Mouse (Mus musculus) lung, adult 2 months (tissue): ENCODE data around the gene Gm21970. TPM values are rescaled to one million over a fixed set of nuclear protein-coding genes. Genes with fewer than 3 reads are reported as not detected.
A peak's percentile ranks its signal among the peaks of the same experiment; 100 is the strongest.

Experiments used
- DNase-seq: peaks from one replicate; pipeline ENCODE4 v3.0.0; 2022
- H3K4me1 ChIP-seq: fragments of 200-500 bp; 2 replicates; pipeline ENCODE4 v1.6.1; 2011; ENCODE audit warnings: low read length; ENCODE audit not compliant: control insufficient read depth, insufficient read depth
- H3K4me3 ChIP-seq: fragments of 200-500 bp; replicated peaks from 2 replicates; pipeline ENCODE3; 2011; ENCODE audit warnings: low read depth, mild to moderate bottlenecking, control low read depth, low read length; ENCODE audit errors: extremely low read depth
- CTCF ChIP-seq: fragments of 200-500 bp; IDR thresholded peaks from 2 replicates; pipeline ENCODE4 v1.5.1; 2011; ENCODE audit warnings: mild to moderate bottlenecking, low read length, control low read depth; ENCODE audit not compliant: insufficient read depth
- POLR2A ChIP-seq: fragments of 200-500 bp; IDR thresholded peaks from 2 replicates; pipeline ENCODE4 v1.6.1; 2011; ENCODE audit warnings: low read depth, mild to moderate bottlenecking, control low read depth, low read length, borderline replicate concordance; ENCODE audit errors: extremely low read depth
- WGBS: fragments of 180-500 bp; shearing (Covaris S2); methylation state at CpG from one replicate; pipeline ENCODE4 v1.1.7; 2018; 5-methylcytosine and 5-hydroxymethylcytosine counted together
- polyA plus RNA-seq: library from polyadenylated mRNA; depleted of rRNA; stranded (reverse); fragments of >200 nt; gene quantifications from 2 replicates; pipeline ENCODE4 v1.2.3, GENCODE M21; 2012

The Gm21970 gene
- polyA plus RNA-seq, 1 experiment = not detected

GRCm38 (mm10) chr16:91444847-91445246, 53.3 kb downstream of the Gm21970 start:
- H3K4me1 ChIP-seq = peaks cover 11% of the 10 kb centered on the region; the same call in 1 of the 2 replicates
- no peak for TF ChIP-seq CTCF
- TF ChIP-seq POLR2A = no peak
- H3K4me3 ChIP-seq = no peak overlapping the region
- DNase-seq = no peak
- WGBS = 71% methylated on average over 4 of the region's 4 CpGs

DNA sequence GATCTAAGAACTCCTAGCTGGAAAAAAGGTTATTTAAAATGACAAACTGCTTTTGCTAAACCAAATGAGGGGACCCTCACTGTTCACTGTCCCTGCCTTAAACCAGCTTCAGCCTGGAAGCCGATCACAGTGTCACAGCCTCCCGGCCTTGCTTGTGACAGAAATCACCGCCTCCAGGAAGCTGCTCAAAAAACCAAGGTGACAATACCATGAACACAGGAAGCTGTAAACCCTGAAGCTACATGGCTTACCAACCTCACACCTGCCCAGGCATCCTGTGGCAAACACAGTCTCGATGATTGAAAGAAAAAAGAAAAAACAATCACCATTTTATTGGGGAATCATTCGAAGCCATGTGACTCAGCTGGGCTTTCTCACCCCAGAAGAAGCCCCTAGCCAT, 54.0 kb downstream of the Gm21970 start:
- H3K4me3 ChIP-seq = no peak overlapping the region
- WGBS = 62% methylated on average over 5 of the region's 5 CpGs
- no peak for DNase-seq
- TF ChIP-seq POLR2A (no peak), CTCF (no peak)
- H3K4me1 ChIP-seq = peaks cover 11% of the 10 kb centered on the region; the same call in 1 of the 2 replicates

GRCm38 (mm10) chr16:91446778-91447511, 55.4 kb downstream of the Gm21970 start:
- peaks cover 7% of the 10 kb centered on the region for H3K4me1 ChIP-seq
- WGBS = 60% methylated on average over 8 of the region's 8 CpGs

DNA sequence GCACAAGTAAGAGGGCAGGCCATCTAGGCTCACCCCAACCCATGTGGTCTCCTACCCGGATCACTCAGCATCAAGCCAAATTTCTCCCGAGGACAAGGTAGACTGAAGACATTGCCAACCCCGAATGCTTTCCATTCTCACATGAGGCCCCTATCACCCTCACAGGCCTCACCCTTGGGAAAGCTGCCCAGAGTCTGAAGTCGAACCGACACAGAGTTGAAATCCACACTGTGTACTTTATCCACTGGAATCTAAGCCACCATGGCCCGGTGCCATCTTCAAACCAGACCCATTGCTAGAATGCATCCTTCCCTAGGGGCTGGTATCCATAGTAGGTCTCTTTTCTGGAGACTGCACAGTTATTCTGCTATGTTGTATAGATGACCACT, 56.0 kb downstream of the Gm21970 start:
- WGBS = 34% methylated on average over 6 of the region's 6 CpGs
- no peak for TF ChIP-seq POLR2A
- no peak for TF ChIP-seq CTCF
- no peak overlapping the region for H3K4me3 ChIP-seq
- peak; percentile 22 for DNase-seq
- peaks cover 12% of the 10 kb centered on the region for H3K4me1 ChIP-seq

More at GRCm38 (mm10) chr16:91446778-91447511, 55.4 kb downstream of the Gm21970 start:
- DNase-seq = no peak
- H3K4me3 ChIP-seq = no peak overlapping the region
- no peak for TF ChIP-seq CTCF
- no peak for TF ChIP-seq POLR2A

GRCm38 (mm10) chr16:91448088-91448487, 56.6 kb downstream of the Gm21970 start:
- 90% methylated on average over 5 of the region's 5 CpGs for WGBS
- Histone ChIP-seq H3K4me1 (peaks cover 15% of the 10 kb centered on the region), H3K4me3 (no peak overlapping the region)
- DNase-seq = no peak
- TF ChIP-seq POLR2A (no peak), CTCF (no peak)

GRCm38 (mm10) chr16:91448895-91449294, 57.4 kb downstream of the Gm21970 start:
- Histone ChIP-seq H3K4me3 (no peak overlapping the region), H3K4me1 (peaks cover 22% of the 10 kb centered on the region)
- 90% methylated on average over 7 of the region's 7 CpGs for WGBS
- no peak for DNase-seq
- TF ChIP-seq POLR2A (no peak), CTCF (no peak)

GRCm38 (mm10) chr16:91450137-91451064, 58.9 kb downstream of the Gm21970 start:
- Histone ChIP-seq H3K4me3 (no peak overlapping the region), H3K4me1 (peaks cover 22% of the 10 kb centered on the region)
- no peak for DNase-seq
- WGBS = 78% methylated on average over 12 of the region's 12 CpGs
- TF ChIP-seq POLR2A (no peak), CTCF (0 out of 2 replicates have a peak, but pooled peaks have one; percentile 2)

DNA sequence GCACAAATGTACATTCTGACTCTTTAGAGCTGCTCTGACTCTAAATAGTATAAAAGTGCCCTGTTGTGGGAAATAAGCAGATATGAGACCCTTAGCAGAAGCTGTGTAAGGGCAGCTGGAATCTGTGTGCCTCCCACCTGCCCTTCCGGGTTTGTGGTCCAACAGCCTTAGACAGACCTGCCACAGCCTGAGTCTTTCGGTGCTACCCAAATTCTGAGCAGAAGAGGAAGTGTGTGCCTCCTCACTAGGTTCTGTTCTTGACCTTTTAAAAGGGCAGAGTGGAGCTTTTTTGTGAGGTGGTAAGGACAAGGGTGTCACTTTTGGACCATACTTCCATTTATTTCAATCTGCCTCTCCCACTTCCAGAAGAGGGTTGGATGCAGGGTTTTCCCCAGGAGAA, 60.4 kb downstream of the Gm21970 start:
- WGBS = 55% methylated on average over 2 of the region's 2 CpGs
- no peak for DNase-seq
- Histone ChIP-seq H3K4me1 (peaks cover 22% of the 10 kb centered on the region), H3K4me3 (no peak overlapping the region)
- no peak for TF ChIP-seq POLR2A
- TF ChIP-seq CTCF = no peak

DNA sequence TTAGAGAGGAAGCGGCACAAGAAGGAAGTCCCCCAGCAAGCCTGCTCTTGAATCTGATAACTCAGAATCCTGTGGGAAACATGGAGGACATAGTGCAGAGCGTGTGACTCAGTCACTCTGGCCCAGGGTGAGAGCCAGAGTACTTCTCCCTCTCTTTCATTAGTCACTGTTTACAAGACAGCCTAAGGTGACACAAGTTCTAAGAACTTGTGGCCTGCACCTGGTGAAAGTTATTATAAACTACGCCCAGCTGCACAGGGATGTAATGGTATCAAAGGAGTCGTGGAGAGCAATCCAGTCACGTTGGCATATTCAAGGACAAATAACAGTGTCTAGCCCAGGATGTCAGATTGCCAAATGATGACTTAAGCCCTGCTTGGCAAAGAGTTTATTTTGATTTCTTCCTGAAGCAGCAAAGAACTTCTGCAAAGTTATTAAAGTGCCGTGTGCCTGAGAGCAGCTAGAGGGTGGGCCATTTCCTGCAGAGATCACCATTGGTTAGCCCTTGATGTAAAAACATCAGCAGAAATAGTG, 60.9 kb downstream of the Gm21970 start:
- peak; percentile 32 for DNase-seq
- WGBS = 8% methylated on average over 6 of the region's 6 CpGs
- no peak overlapping the region for H3K4me3 ChIP-seq
- no peak for TF ChIP-seq CTCF
- H3K4me1 ChIP-seq = peaks cover 18% of the 10 kb centered on the region

- Histone ChIP-seq H3K4me3 (no peak overlapping the region), H3K4me1 (peaks cover 20% of the 10 kb centered on the region)
- DNase-seq = no peak
- 69% methylated on average over 4 of the region's 4 CpGs for WGBS
- no peak for TF ChIP-seq POLR2A
- TF ChIP-seq CTCF = no peak
Measured at GRCm38 (mm10) chr16:91455868-91456267, 64.3 kb downstream of the Gm21970 start.
